Mouse (Mus musculus) forebrain, embryonic 10.5 days (tissue): ENCODE measurements around the gene Slc35g3. TPM values are rescaled to one million over a fixed set of nuclear protein-coding genes. Genes with fewer than 3 reads are reported as not detected.
"Not testable (repeated sequence)": the region's sequence is repeated elsewhere in the genome, so short reads cannot be mapped to it uniquely, and the experiment has no call there.

ENCODE experiments used
- DNase-seq: peaks from one replicate; pipeline ENCODE4 v3.0.0-alpha.2; 2017; ENCODE audit warnings: low spot score; ENCODE audit errors: extremely low spot score
- H3K27ac ChIP-seq: fragments of 300-500 bp; sonication (generic); 2 replicates; pipeline ENCODE4 v1.5.1; 2016; ENCODE audit warnings: mild to moderate bottlenecking
- H3K27me3 ChIP-seq: fragments of 300-500 bp; sonication (generic); 2 replicates; pipeline ENCODE4 v1.6.1; 2016; ENCODE audit warnings: mild to moderate bottlenecking; ENCODE audit not compliant: poor library complexity, severe bottlenecking
- H3K36me3 ChIP-seq: fragments of 300-500 bp; sonication (generic); replicated peaks from 2 replicates; pipeline ENCODE4 v1.6.1; 2016; ENCODE audit warnings: mild to moderate bottlenecking, moderate library complexity
- H3K4me1 ChIP-seq: fragments of 300-500 bp; sonication (generic); 2 replicates; pipeline ENCODE4 v1.6.1; 2016
- H3K4me3 ChIP-seq: fragments of 300-500 bp; sonication (generic); 2 replicates; pipeline ENCODE4 v1.5.1; 2016; ENCODE audit warnings: mild to moderate bottlenecking, moderate library complexity
- H3K9me3 ChIP-seq: fragments of 300-500 bp; sonication (generic); 2 replicates; pipeline ENCODE4 v1.6.1; 2016; ENCODE audit warnings: mild to moderate bottlenecking, moderate library complexity
- WGBS: fragments of 180-500 bp; shearing (Covaris S2); methylation state at CpG from one replicate; pipeline ENCODE4 v1.1.7; 2016; 5-methylcytosine and 5-hydroxymethylcytosine counted together
- polyA plus RNA-seq: library from polyadenylated mRNA; unstranded; fragments of >200 nt; fragmentation: Nextera tagmentation; extraction: Ambion mirVana; gene quantifications from 2 replicates; pipeline ENCODE4 v1.2.1, GENCODE M21; 2016

The Slc35g3 gene
- polyA plus RNA-seq, 1 experiment from 2014 or later: not detected

DNA sequence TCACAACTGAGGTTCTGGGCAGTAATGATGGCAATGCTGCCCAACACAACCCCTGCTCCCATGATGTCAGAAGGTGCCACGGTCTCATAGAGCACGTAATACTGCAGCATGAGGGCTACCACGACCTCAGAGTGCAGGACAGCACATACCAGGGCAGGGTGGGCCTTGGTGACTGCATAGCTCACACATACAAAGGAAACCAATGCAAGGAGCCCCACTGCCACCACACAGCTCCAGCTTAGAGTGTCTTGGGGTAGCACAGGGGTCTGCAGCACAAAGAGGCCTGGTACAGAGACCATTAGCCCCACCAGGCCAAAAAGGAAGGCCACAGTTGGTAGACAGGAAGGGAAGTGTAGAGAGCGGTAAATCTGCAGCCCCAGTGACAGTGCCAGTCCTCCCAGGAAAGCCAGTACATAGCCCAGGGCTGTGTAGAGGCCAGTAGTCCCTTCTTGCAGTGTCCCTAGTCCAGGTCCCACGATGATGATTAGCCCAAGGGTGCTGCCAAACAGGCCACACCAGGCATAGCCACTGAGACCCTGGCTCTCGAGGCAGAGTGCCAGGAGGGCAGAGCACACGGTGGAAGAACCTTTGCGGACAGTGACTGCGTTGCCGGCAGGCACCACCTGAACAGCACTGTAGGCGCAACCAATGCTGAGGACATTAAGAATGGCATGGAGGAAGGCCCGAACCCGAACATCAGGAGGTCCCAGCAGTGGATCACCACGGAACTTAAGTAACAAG, 1.4 kb downstream of the Slc35g3 start:
- WGBS: 80% methylated on average over 14 of the region's 14 CpGs

GRCm38 (mm10) chr11:69758971-69759721, 2.6 kb downstream of the Slc35g3 start:
- Histone ChIP-seq H3K9me3 (no peaks in the 10 kb centered on the region), H3K4me3 (peak overlapping the region; percentile 66), H3K27me3 (no peaks in the 10 kb centered on the region), H3K27ac (peak overlapping the region; percentile 97), H3K36me3 (peaks cover 12% of the 10 kb centered on the region), H3K4me1 (peaks cover 58% of the 10 kb centered on the region)
- WGBS: under 1% methylated on average over 37 of the region's 37 CpGs
- peak; percentile 93 for DNase-seq

More for the DNA sequence above, 1.4 kb downstream of the Slc35g3 start:
- no peak for DNase-seq
- peaks cover 8% of the 10 kb centered on the region; the same call in 1 of the 2 replicates for H3K36me3 ChIP-seq
- no peaks in the 10 kb centered on the region; the same call in 1 of the 2 replicates for H3K27me3 ChIP-seq
- peaks cover 50% of the 10 kb centered on the region for H3K4me1 ChIP-seq
- H3K9me3 ChIP-seq: no peaks in the 10 kb centered on the region
- H3K4me3 ChIP-seq: peak overlapping the region; percentile 66
- peak overlapping the region; percentile 97 for H3K27ac ChIP-seq

DNA sequence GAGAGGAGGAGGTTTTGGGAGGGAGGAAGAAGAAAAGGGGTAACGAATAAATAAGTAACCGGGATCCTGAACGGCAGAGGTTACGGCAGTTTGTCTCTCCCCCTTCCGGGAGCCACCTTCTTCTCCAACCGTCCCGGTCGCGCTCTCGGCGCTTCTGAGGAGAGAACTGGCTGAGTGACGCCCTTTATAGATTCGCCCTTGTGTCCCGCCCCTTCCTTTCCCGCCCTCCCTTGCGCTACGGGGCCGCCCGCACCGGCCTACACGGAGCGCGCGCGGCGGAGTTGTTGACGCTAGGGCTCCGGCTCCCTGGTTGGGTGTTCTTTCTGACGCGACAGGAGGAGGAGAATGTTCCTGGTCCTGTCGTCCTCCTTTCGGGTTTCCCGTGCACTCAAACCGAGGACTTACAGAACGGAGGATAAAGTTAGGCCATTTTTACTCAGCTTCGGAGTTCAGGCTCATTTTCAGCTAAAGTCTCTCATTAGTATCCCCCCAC, 3.2 kb downstream of the Slc35g3 start, which contains the start of gene Polr2a:
Gene Polr2a, minus strand, starts transcription at position 160 of the 493 bp plus-strand sequence.
- under 1% methylated on average over 36 of the region's 36 CpGs for WGBS
- Histone ChIP-seq H3K4me1 (peaks cover 59% of the 10 kb centered on the region), H3K36me3 (peaks cover 13% of the 10 kb centered on the region), H3K27me3 (no peaks in the 10 kb centered on the region), H3K4me3 (peak within 1 kb of the TSS; percentile 66), H3K9me3 (no peaks in the 10 kb centered on the region), H3K27ac (peak within 1 kb of the TSS; percentile 97)
- peak; percentile 98 for DNase-seq

DNA sequence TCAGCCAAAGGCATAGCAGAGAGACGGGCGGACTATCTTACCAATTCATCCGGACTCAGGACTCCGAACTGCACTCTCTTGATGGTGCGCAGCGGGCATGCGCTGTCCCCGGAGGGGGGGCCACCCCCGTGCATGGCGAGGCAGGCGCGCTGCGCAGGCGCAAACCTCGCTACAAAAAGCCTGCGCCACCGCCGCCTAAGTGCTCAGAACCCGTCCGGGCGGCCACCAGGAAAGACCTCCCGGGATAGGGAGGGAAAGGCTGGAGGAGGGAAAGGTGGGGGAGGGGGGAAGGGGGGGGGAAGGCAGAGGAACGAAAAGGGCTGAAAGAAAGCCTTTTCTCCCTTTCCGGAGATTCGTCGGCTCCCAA, 3.7 kb downstream of the Slc35g3 start:
- Histone ChIP-seq H3K27ac (peak overlapping the region; percentile 97), H3K27me3 (no peaks in the 10 kb centered on the region), H3K36me3 (peaks cover 13% of the 10 kb centered on the region), H3K4me3 (peak overlapping the region; percentile 66), H3K9me3 (no peaks in the 10 kb centered on the region), H3K4me1 (peaks cover 61% of the 10 kb centered on the region)
- WGBS: under 1% methylated on average over 26 of the region's 26 CpGs
- DNase-seq: peak; percentile 88

DNA sequence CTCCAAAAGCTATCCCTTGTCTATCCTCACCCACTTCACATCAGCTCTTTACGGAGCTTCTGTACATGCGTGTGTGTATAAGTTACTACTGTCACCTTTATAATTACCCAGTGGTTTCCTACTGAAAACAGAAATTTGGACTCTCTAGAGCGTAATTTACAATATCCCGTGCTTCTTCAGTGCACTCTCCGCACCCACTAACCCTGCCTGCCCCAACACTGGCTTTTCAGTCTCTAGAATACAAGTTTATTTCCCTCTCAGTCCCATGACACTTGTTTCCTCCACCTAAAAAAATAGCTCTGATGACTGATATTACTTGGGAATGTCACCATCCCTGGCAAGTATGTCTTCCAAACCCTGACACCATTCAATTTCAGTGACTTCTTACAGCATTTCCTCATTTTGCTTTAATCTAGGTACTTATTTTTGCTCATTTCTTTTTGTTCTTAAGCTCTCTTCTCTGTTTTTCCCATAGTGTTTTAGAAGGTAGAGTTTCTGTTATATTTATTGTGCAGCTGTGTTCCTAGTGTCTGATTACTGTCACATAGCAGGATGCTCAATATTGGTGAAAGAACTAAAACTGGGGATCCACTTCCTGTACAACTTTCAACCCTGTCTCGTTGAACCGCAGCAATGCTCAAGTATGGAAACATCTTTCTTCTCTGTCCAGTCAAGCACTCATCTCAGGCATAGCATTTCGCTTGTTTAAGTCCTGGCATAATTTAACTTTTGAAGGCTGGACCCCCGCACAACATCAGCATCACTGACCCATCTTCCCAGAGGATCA, 4.3 kb downstream of the Slc35g3 start:
- DNase-seq: no peak
- H3K9me3 ChIP-seq: no peaks in the 10 kb centered on the region
- H3K27me3 ChIP-seq: no peaks in the 10 kb centered on the region
- H3K36me3 ChIP-seq: peaks cover 13% of the 10 kb centered on the region
- peaks cover 66% of the 10 kb centered on the region for H3K4me1 ChIP-seq
- peak overlapping the region; percentile 66 for H3K4me3 ChIP-seq
- H3K27ac ChIP-seq: peak overlapping the region; percentile 97
- WGBS: 47% methylated on average over 9 of the region's 9 CpGs

DNA sequence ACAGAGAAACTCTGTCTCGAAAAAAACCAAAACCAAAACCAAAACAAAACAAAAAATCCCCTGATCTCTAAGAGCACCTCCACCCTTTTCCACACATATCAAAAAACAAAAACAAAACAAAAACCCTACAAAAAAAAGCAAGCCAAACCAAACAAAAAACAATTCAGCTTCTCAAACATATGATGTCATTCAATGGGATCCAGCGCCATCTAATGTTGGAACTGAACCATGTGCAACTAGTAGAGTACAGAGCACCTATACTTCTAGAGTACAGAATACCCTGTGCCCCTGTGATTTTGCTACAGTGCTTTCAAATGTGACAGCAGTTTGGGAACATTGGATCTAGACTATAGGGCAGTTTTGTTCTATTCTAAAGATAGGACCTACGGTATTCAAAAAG, 7.1 kb downstream of the Slc35g3 start:
- Histone ChIP-seq H3K9me3 (no peaks in the 10 kb centered on the region), H3K4me1 (peaks cover 49% of the 10 kb centered on the region), H3K27ac (no peak overlapping the region), H3K27me3 (no peaks in the 10 kb centered on the region), H3K4me3 (peak overlapping the region; percentile 66; the same call in 1 of the 2 replicates), H3K36me3 (peaks cover 19% of the 10 kb centered on the region)
- 69% methylated on average over 3 of the region's 3 CpGs for WGBS
- no peak for DNase-seq

DNA sequence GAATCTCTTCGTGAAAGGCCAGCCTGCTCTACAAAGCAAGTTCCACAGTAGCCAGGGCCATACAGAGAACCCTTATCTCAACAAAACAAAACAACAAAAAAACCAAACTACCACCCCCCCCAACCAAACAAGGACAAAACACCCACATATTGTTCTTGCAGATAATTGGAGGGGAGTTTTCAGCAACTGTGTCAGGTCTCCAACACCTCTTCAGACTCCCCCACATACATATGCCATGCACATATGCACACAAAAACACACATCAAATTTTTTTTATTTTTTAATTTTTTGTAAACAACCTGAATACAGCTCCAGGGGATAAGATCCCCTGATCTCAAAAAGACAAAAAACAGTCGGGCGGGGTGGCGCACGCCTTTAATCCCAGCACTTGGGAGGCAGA, 7.5 kb downstream of the Slc35g3 start:
- H3K27me3 ChIP-seq: no peaks in the 10 kb centered on the region
- peaks cover 44% of the 10 kb centered on the region for H3K4me1 ChIP-seq
- no peak for DNase-seq
- 92% methylated on average over 5 of the region's 5 CpGs for WGBS
- H3K36me3 ChIP-seq: peaks cover 23% of the 10 kb centered on the region
- H3K9me3 ChIP-seq: no peaks in the 10 kb centered on the region
- H3K27ac ChIP-seq: no peak overlapping the region
- no peak overlapping the region for H3K4me3 ChIP-seq

DNA sequence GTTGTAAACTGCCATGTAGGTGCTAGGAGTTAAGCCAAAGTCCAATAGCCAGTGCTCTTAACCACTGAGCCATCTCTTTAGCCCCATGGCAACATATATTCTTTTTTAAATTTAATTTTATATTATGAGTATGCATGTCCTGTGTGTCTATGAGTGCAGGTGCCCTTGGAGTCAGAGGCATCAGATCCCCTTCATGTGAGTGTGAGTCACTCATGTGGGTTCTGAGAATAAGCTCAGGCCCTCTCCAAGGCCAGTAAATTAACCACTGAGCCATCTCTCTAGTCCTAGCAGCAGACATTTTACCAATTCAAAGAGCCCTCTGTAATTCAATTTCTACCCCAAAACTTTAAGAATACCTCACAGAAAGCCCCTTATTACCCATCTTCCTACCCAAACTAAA, 9.1 kb downstream of the Slc35g3 start:
- Histone ChIP-seq H3K4me1 (peaks cover 43% of the 10 kb centered on the region), H3K9me3 (no peaks in the 10 kb centered on the region), H3K27me3 (no peaks in the 10 kb centered on the region), H3K4me3 (no peak overlapping the region), H3K27ac (no peak overlapping the region), H3K36me3 (peaks cover 36% of the 10 kb centered on the region)
- DNase-seq: no peak

DNA sequence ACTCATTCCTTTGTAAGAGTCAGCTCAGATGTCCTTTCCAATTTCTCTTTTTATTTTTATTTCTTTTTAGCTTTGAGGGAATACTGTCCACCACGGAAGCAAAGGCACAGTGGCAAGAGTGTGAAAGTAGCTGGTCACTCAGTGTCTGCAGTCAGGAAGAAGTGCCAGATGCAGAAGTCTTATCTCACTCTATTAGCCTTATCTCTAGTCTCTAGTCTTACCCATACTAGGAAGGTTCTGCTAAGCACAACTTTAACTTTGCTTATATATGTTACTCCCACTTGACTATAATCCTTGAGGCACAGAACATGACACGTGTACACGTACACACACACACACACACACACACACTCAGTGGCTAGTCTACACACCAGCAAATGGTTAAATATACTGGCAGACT, 10.1 kb downstream of the Slc35g3 start:
- DNase-seq: no peak
- Histone ChIP-seq H3K27me3 (no peaks in the 10 kb centered on the region), H3K4me1 (peaks cover 32% of the 10 kb centered on the region), H3K4me3 (no peak overlapping the region), H3K36me3 (peaks cover 47% of the 10 kb centered on the region), H3K27ac (no peak overlapping the region), H3K9me3 (no peaks in the 10 kb centered on the region)
- 87% methylated on average over 3 of the region's 3 CpGs for WGBS

DNA sequence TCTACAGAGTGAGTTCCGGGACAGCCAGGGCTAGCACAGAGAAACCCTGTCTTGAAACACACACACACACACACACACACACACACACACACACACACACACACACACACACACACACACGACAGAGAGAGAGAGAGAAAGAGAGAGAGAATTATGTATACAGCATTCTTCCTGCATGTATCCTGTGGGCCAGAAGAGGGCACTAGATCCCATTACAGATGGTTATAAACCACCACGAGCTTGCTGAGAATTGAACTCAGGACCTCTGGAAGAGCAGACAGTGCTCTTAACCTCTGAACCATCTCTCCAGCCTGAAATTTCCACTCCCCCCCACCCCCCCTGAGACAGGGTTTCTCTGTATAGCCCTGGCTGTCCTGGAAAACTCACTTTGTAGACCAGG, 30.4 kb downstream of the Slc35g3 start:
- H3K9me3 ChIP-seq, H3K4me3 ChIP-seq, DNase-seq, H3K4me1 ChIP-seq, H3K27me3 ChIP-seq, H3K27ac ChIP-seq: not testable (repeated sequence)
- peaks cover 40% of the 10 kb centered on the region for H3K36me3 ChIP-seq
- WGBS: 88% methylated on average over 2 of the region's 3 CpGs

GRCm38 (mm10) chr11:69729063-69729462, 32.7 kb downstream of the Slc35g3 start:
- DNase-seq: peak; percentile 53
- WGBS: 18% methylated on average over 3 of the region's 3 CpGs
- no peak overlapping the region for H3K4me3 ChIP-seq

GRCm38 (mm10) chr11:69725951-69726350, 35.8 kb downstream of the Slc35g3 start:
- no peak for DNase-seq
- WGBS: 39% methylated on average over 5 of the region's 5 CpGs
- Histone ChIP-seq H3K4me1 (0 out of 2 replicates have a peak, but pooled peaks cover 4% of the 10 kb centered on the region), H3K36me3 (no peaks in the 10 kb centered on the region), H3K27ac (no peak overlapping the region), H3K9me3 (no peaks in the 10 kb centered on the region), H3K27me3 (no peaks in the 10 kb centered on the region), H3K4me3 (no peak overlapping the region)

More at GRCm38 (mm10) chr11:69729063-69729462, 32.7 kb downstream of the Slc35g3 start:
- Histone ChIP-seq H3K4me1 (0 out of 2 replicates have a peak, but pooled peaks cover 4% of the 10 kb centered on the region), H3K9me3 (no peaks in the 10 kb centered on the region), H3K27me3 (no peaks in the 10 kb centered on the region), H3K27ac (no peak overlapping the region), H3K36me3 (peaks cover 17% of the 10 kb centered on the region)
